Mouse (Mus musculus): ENCODE data around the gene Smim11. TPM values are rescaled to one million over a fixed set of nuclear protein-coding genes. Genes with fewer than 3 reads are reported as not detected.

The Smim11 gene
- polyA plus RNA-seq, 1 experiment from 2014 or later = 101 TPM

GRCm38 (mm10) chr16:92360711-92361110 is 59.6 kb downstream of the Smim11 start:
- ATAC-seq (ENCODE audit: extremely low read depth, insufficient number of reproducible peaks, low FRiP score, low TSS enrichment) = no peak

More at GRCm38 (mm10) chr16:92360711-92361110, 59.6 kb downstream of the Smim11 start:
- Histone ChIP-seq H3K4me2 (no peak overlapping the region), H3K4me3 (no peak overlapping the region), H3K9ac (no peak overlapping the region), H3K27ac (replicated peaks) (no peak overlapping the region), H3K4me1 (peaks cover 41% of the 10 kb centered on the region), H3K9me3 (no peaks in the 10 kb centered on the region), H3K27me3 (replicated peaks) (peaks cover 5% of the 10 kb centered on the region; the same call in 1 of the 2 replicates), H3K36me3 (no peaks in the 10 kb centered on the region)
- WGBS = 72% methylated on average over 7 of the region's 7 CpGs

Other genes with a start within 250 kb of the Smim11 start
- 106 and 122 TPM in 2 replicates for gene Mrps6, start 243.0 kb upstream of the Smim11 start, polyA plus RNA-seq (2015; fragmentation: Nextera tagmentation; extraction: Ambion mirVana)
- 0.13 and 0.25 TPM in 2 replicates for gene Gm49711, start 243.0 kb upstream of the Smim11 start, polyA plus RNA-seq (2015; fragmentation: Nextera tagmentation; extraction: Ambion mirVana)
- 3.1 and 3.6 TPM in 2 replicates for gene Slc5a3, start 243.0 kb upstream of the Smim11 start, polyA plus RNA-seq (2015; fragmentation: Nextera tagmentation; extraction: Ambion mirVana)
- gene Kcne2, start 8.9 kb upstream of the Smim11 start, polyA plus RNA-seq (2015; fragmentation: Nextera tagmentation; extraction: Ambion mirVana) = 1.2 and 1.3 TPM in 2 replicates
- gene Fam243, start 20.2 kb downstream of the Smim11 start, polyA plus RNA-seq (2015; fragmentation: Nextera tagmentation; extraction: Ambion mirVana) = not detected in 2 replicates
- 105 and 125 TPM in 2 replicates for gene Kcne1, start 58.2 kb downstream of the Smim11 start, polyA plus RNA-seq (2015; fragmentation: Nextera tagmentation; extraction: Ambion mirVana)
- 103 and 133 TPM in 2 replicates for gene Rcan1, start 169.6 kb downstream of the Smim11 start, polyA plus RNA-seq (2015; fragmentation: Nextera tagmentation; extraction: Ambion mirVana)
- gene Clic6, start 184.4 kb downstream of the Smim11 start, polyA plus RNA-seq (2015; fragmentation: Nextera tagmentation; extraction: Ambion mirVana) = 1.4 and 1.5 TPM in 2 replicates